Mouse (Mus musculus) midbrain, embryonic 11.5 days (tissue): Measurements from ENCODE around the gene Tpt1. TPM values are rescaled to one million over a fixed set of nuclear protein-coding genes. Genes with fewer than 3 reads are reported as not detected.

Source experiments
- ATAC-seq: fragments of 200-750 bp; cut with Nextera tagmentation; 2 replicates; pipeline ENCODE4 v1.8.0; 2017; ENCODE audit warnings: moderate TSS enrichment, moderate library complexity; ENCODE audit not compliant: low FRiP score
- DNase-seq: peaks from one replicate; pipeline ENCODE4 v3.0.0; 2015; ENCODE audit warnings: low spot score; ENCODE audit errors: missing footprints
- H3K27ac ChIP-seq: fragments of 300-500 bp; sonication (generic); 2 replicates; pipeline ENCODE4 v1.5.1; 2014; ENCODE audit warnings: low read depth, low read length
- H3K27me3 ChIP-seq: fragments of 300-500 bp; sonication (generic); 2 replicates; pipeline ENCODE4 v1.6.1; 2014; ENCODE audit warnings: mild to moderate bottlenecking, low read length, moderate library complexity, mixed read lengths; ENCODE audit not compliant: control insufficient read depth, insufficient read depth
- H3K36me3 ChIP-seq: fragments of 300-500 bp; sonication (generic); 2 replicates; pipeline ENCODE4 v1.6.1; 2014; ENCODE audit warnings: mild to moderate bottlenecking, low read length, moderate library complexity, mixed read lengths; ENCODE audit not compliant: control insufficient read depth, insufficient read depth
- H3K4me1 ChIP-seq: fragments of 300-500 bp; sonication (generic); 2 replicates; pipeline ENCODE4 v1.6.1; 2014; ENCODE audit warnings: low read length; ENCODE audit not compliant: control insufficient read depth, insufficient read depth
- H3K4me2 ChIP-seq: fragments of 300-500 bp; sonication (generic); 2 replicates; pipeline ENCODE4 v1.6.1; 2014; ENCODE audit warnings: mild to moderate bottlenecking, moderate library complexity
- H3K4me3 ChIP-seq: fragments of 300-500 bp; sonication (generic); 2 replicates; pipeline ENCODE4 v1.5.1; 2014; ENCODE audit warnings: low read depth, low read length
- H3K9ac ChIP-seq: fragments of 300-500 bp; sonication (generic); 2 replicates; pipeline ENCODE4 v1.6.1; 2014; ENCODE audit warnings: low read length
- H3K9me3 ChIP-seq: fragments of 300-500 bp; sonication (generic); 2 replicates; pipeline ENCODE4 v1.6.1; 2016; ENCODE audit warnings: low read length; ENCODE audit not compliant: control insufficient read depth
- WGBS: fragments of 180-500 bp; shearing (Covaris S2); extraction: QIAGEN DNeasy Blood & Tissue Kit; methylation state at CpG from one replicate; pipeline ENCODE4 v1.1.7; 2014; 5-methylcytosine and 5-hydroxymethylcytosine counted together
- polyA plus RNA-seq: library from polyadenylated mRNA; unstranded; fragments of >200 nt; fragmentation: Nextera tagmentation; extraction: Ambion mirVana; gene quantifications from 2 replicates; pipeline ENCODE4 v1.2.1, GENCODE M21; 2014

Tpt1 gene
- polyA plus RNA-seq, 1 experiment from 2014 or later: 1,099 TPM

DNA sequence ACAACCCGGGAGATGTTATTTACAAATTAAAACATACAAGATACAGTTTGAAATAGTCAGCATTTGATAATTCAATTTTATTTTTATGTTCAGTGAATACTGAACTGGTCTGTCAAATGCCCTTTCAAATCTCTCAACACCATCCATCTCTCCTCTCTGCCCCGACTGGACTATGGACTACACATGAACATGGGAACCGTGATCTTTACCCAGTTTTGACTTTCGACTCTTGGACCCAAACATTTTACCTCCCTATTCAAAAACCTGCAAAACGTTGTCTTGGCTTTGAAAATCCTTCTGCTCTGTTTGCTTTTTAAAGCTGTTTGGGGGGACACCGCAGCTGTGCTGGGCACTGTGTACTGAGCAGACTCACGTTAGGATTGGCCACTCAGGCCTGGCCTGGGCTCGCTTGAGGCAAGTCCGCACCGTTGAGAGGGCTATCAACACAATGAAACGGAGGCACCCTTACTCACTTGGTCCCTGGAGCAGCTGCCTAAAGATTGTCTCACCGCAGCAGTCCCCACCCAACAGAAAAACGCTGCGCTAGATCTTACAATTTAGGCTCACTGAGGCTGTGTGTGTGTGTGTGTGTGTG, 25.0 kb downstream of the Tpt1 start:
- H3K27me3 ChIP-seq: no peaks in the 10 kb centered on the region
- 84% methylated on average over 14 of the region's 14 CpGs for WGBS
- H3K4me2 ChIP-seq: no peak overlapping the region
- no peak overlapping the region for H3K9ac ChIP-seq
- ATAC-seq: peak; percentile 52; the same call in 1 of the 2 replicates
- no peak overlapping the region for H3K4me3 ChIP-seq
- DNase-seq: no peak
- no peak overlapping the region for H3K27ac ChIP-seq
- no peaks in the 10 kb centered on the region for H3K36me3 ChIP-seq
- H3K4me1 ChIP-seq: no peaks in the 10 kb centered on the region
- no peaks in the 10 kb centered on the region for H3K9me3 ChIP-seq

DNA sequence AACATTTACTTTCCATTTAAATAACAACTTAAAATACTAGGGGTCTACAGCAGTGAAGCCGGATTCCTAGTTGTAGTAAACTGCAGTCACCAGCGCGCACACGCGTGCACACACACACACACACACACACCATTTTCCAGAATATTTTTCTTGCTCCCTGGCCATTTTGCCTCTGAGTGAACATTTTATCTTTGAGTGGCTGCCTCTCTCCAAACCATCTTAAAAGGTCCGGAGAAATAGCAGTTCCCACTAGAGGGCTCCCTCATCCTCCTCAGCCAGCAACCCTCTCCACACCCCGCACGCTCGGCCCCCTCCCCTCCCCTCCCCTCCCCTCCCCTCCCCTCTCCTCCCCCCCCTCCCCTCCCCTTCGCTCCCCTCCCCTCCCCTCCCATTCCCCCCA, 25.7 kb downstream of the Tpt1 start:
- Histone ChIP-seq H3K27ac (no peak overlapping the region), H3K4me3 (no peak overlapping the region), H3K27me3 (no peaks in the 10 kb centered on the region), H3K9ac (no peak overlapping the region), H3K4me2 (0 out of 2 replicates have a peak overlapping the region, but pooled peaks have one; percentile 15), H3K36me3 (no peaks in the 10 kb centered on the region), H3K4me1 (no peaks in the 10 kb centered on the region), H3K9me3 (no peaks in the 10 kb centered on the region)
- DNase-seq: peak; percentile 93
- ATAC-seq: peak; percentile 71
- WGBS: 18% methylated on average over 9 of the region's 10 CpGs

DNA sequence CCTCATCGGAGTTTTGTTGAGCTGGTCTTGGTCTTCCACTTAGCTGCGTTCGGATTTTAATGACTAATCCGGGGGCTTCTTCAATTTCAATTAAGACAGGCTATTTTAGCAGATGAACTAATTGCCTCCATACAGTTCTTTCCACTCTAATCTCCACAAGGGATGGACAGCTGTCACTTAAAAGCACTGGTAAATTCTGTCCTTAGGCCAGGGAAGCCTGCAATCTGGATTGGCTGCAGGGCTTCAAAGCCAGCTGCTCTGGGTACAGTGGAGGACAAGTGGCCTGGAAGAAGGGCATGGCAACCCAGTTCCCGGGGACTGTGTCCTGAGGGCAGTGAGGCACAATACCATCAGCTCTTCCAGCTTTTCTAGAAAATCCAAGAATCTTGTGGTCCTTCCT, 26.2 kb downstream of the Tpt1 start:
- no peak overlapping the region for H3K9ac ChIP-seq
- H3K4me2 ChIP-seq: no peak overlapping the region
- DNase-seq (peak; percentile 90), ATAC-seq (peak; percentile 76; the same call in 1 of the 2 replicates)
- H3K27me3 ChIP-seq: no peaks in the 10 kb centered on the region
- H3K27ac ChIP-seq: no peak overlapping the region; the same call in 1 of the 2 replicates
- WGBS: 24% methylated on average over 4 of the region's 5 CpGs
- H3K36me3 ChIP-seq: no peaks in the 10 kb centered on the region
- no peaks in the 10 kb centered on the region for H3K4me1 ChIP-seq
- no peaks in the 10 kb centered on the region for H3K9me3 ChIP-seq
- H3K4me3 ChIP-seq: no peak overlapping the region

DNA sequence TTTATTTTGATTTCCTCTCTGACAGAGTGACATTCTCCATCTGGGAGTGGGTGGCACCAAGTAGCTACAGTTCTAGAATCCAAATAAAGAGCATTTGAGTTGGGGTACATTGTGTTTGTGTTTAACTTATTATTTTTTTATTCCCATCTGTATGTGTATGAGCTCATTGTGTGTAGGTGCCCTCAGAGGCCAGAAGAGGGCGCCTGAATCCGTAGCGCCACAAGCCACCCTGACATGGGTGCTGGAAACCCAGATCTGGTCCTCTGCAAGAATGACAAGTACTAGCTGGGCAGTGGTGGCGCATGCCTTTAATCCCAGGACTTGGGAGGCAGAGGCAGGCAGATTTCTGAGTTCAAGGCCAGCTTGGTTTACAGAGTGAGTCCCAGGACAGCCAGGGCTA, 26.9 kb downstream of the Tpt1 start:
- H3K36me3 ChIP-seq: no peaks in the 10 kb centered on the region
- ATAC-seq: no peak
- no peaks in the 10 kb centered on the region for H3K9me3 ChIP-seq
- no peaks in the 10 kb centered on the region; the same call in 1 of the 2 replicates for H3K4me1 ChIP-seq
- H3K4me2 ChIP-seq: no peak overlapping the region
- WGBS: 85% methylated on average over 4 of the region's 4 CpGs
- no peak overlapping the region for H3K27ac ChIP-seq
- H3K9ac ChIP-seq: no peak overlapping the region
- no peak overlapping the region for H3K4me3 ChIP-seq
- H3K27me3 ChIP-seq: no peaks in the 10 kb centered on the region
- no peak for DNase-seq

DNA sequence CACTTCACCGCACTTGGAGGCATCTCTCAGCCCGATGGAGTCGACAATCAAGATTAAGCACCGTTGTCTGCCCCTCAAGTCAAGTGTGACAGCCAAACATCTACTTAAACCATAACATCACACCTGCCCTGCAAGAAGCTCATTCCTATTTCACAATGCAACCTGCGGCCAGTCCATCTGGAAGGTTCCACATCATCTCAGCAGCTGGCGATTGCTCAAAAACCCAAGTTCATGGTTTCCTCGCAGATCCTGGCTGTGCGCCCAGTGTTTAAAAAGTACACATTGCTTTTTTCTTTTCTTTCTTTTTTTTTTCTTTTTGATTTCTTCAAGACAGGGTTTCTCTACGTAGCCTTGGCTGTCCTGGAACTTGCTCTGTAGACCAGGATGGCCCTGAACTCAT, 28.7 kb downstream of the Tpt1 start:
- no peak overlapping the region for H3K4me2 ChIP-seq
- H3K27me3 ChIP-seq: no peaks in the 10 kb centered on the region
- no peak for DNase-seq

DNA sequence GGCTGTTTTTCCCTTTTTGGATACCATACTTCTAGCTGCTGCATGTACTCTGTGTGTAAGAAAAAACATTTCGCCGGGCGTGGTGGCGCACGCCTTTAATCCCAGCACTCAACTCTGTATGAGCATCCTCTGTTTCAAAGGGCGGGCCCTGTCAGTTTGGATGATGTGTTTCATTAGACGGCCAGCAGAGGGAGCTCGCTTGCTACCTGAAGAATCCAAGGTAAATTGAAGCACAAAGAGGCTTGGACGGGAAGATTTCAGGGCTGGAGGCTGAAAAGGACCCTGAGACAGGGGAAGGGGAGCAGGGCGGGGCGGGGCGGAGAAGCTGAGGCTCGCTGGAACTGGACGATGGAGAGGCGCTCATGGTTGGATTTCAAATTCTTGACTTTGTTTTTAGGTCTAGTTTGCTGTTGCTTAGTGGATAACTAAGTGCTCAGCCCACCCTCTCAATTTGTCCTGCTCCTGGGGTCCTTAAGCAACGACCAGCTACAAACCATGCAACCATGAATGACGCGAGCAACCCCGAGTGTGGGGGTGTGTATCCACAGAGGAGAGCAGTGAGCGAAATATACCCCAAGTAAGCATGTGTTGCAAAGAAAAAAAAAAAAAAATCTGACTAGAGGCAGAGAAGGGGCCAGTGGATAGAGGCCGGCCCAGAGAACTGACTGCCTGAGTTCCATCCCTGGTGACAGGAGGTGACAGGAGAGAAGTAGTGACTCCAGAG, 31.6 kb downstream of the Tpt1 start:
- no peaks in the 10 kb centered on the region for H3K36me3 ChIP-seq
- no peak overlapping the region for H3K27ac ChIP-seq
- peak; percentile 98 for DNase-seq
- H3K9me3 ChIP-seq: no peaks in the 10 kb centered on the region
- H3K4me2 ChIP-seq: peak overlapping the region; percentile 8; the same call in 1 of the 2 replicates
- WGBS: 13% methylated on average over 21 of the region's 21 CpGs
- peak overlapping the region; percentile 10; the same call in 1 of the 2 replicates for H3K9ac ChIP-seq
- peak; percentile 64 for ATAC-seq
- H3K27me3 ChIP-seq: no peaks in the 10 kb centered on the region
- no peaks in the 10 kb centered on the region; the same call in 1 of the 2 replicates for H3K4me1 ChIP-seq
- H3K4me3 ChIP-seq: no peak overlapping the region

More for the DNA sequence above, 28.7 kb downstream of the Tpt1 start:
- no peaks in the 10 kb centered on the region; the same call in 1 of the 2 replicates for H3K4me1 ChIP-seq
- no peak for ATAC-seq
- no peak overlapping the region for H3K9ac ChIP-seq
- H3K27ac ChIP-seq: no peak overlapping the region
- no peaks in the 10 kb centered on the region for H3K36me3 ChIP-seq
- 90% methylated on average over 9 of the region's 9 CpGs for WGBS
- no peak overlapping the region for H3K4me3 ChIP-seq
- no peaks in the 10 kb centered on the region for H3K9me3 ChIP-seq

DNA sequence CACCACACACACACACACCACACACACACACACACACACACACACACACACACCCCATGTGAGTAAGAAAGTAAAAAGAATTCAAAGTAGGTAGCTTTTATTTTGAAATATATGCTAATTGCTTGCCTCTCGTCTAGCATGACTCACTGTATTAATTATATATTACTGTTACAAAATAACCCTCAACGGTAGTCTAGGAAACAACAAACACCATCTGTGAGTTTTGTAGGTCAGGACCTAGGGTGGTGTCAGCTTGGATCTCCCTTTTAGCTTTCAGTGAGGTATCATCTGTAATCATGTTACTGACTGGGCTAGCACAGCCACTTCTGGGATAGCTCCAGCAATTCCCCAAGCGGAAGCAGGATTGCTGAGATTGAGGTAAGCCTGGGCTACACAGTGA, 32.4 kb downstream of the Tpt1 start:
- WGBS: 78% methylated on average over 3 of the region's 3 CpGs
- H3K9me3 ChIP-seq: no peaks in the 10 kb centered on the region

DNA sequence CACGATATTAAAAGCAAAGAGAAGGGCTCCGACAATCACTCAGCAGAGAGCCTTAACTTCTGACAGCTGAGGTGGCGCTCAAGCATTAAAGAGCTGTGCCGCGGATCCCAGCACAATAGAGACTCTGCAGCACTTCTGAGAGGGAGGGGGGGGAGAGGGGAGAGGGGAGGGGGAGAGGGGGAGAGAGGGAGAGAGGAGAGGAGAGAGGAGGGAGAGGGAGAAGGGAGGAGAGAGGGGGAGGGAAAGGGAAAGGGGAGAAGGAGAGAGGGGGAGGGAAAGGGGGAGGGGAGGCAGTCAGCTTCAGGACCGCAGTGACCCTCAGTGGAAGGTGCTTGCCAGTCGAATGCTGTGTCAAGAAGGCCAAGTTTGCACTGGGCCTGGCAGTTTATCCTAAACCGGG, 34.1 kb downstream of the Tpt1 start:
- Histone ChIP-seq H3K4me2 (no peak overlapping the region), H3K27ac (no peak overlapping the region), H3K4me1 (peaks cover 5% of the 10 kb centered on the region), H3K36me3 (no peaks in the 10 kb centered on the region), H3K4me3 (no peak overlapping the region), H3K27me3 (no peaks in the 10 kb centered on the region), H3K9me3 (no peaks in the 10 kb centered on the region), H3K9ac (no peak overlapping the region)
- DNase-seq (peak; percentile 91), ATAC-seq (peak; percentile 57)
- 20% methylated on average over 8 of the region's 8 CpGs for whole genome bisulfite sequencing

More for the DNA sequence above, 32.4 kb downstream of the Tpt1 start:
- Histone ChIP-seq H3K27ac (no peak overlapping the region), H3K36me3 (no peaks in the 10 kb centered on the region), H3K4me2 (no peak overlapping the region), H3K4me3 (no peak overlapping the region), H3K9ac (no peak overlapping the region), H3K27me3 (no peaks in the 10 kb centered on the region), H3K4me1 (peaks cover 4% of the 10 kb centered on the region)
- DNase-seq (no peak), ATAC-seq (no peak)

DNA sequence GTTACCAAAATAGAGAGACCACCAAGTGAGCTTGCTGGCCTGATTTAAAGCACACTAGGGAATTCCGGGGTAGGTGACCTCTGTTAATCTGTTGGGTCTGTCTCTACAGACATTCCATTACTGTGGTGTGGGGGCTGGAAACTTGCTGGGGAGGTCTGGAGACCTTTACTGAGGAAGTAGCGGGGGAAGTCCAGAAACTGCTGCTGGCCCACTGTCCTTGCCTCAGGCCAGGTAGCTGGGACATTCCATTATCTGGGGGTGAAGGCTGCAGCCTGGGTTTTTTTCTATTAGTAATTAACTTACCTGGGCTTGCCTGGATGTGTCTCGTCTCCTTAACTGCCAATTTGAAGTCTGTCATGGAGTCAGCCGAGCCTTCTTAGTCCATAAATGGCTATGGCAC, 37.0 kb downstream of the Tpt1 start:
- Histone ChIP-seq H3K27ac (no peak overlapping the region; the same call in 1 of the 2 replicates), H3K4me2 (no peak overlapping the region), H3K27me3 (no peaks in the 10 kb centered on the region), H3K9ac (no peak overlapping the region), H3K36me3 (no peaks in the 10 kb centered on the region), H3K4me3 (no peak overlapping the region), H3K9me3 (no peaks in the 10 kb centered on the region), H3K4me1 (peaks cover 5% of the 10 kb centered on the region; the same call in 1 of the 2 replicates)
- WGBS: 44% methylated on average over 4 of the region's 4 CpGs
- DNase-seq: no peak
- ATAC-seq: no peak
